Mouse (Mus musculus) right cerebral cortex, postnatal 14 days (tissue): ENCODE measurements at regions not wholly inside any gene's neighbourhood (a gene's known extent, or its start where the extent isn't known, plus 50 kb on each side); places are given as distances from the start of the nearest gene placed in this dataset.
A peak's percentile ranks its signal among the peaks of the same experiment; 100 is the strongest.

ENCODE experiments used
- DNase-seq: peaks from one replicate; pipeline ENCODE4 v3.0.0; 2022

GRCm38 (mm10) chrX:11574354-11574753 is 246.7 kb downstream of the H2al1j start:
- no peak for DNase-seq

GRCm38 (mm10) chrX:11575571-11575970 is 247.9 kb downstream of the H2al1j start:
- DNase-seq = no peak

GRCm38 (mm10) chrX:11576287-11576686 is 248.7 kb downstream of the H2al1j start:
- no peak for DNase-seq

GRCm38 (mm10) chrX:11577294-11577693 is 249.7 kb downstream of the H2al1j start:
- DNase-seq = no peak

GRCm38 (mm10) chrX:11585353-11585752 is 257.7 kb downstream of the H2al1j start:
- DNase-seq = no peak

- no peak for DNase-seq
These were observed 264.0 kb downstream of the H2al1j start for GRCm38 (mm10) chrX:11591391-11592187.

GRCm38 (mm10) chrX:11594542-11594941 is 266.9 kb downstream of the H2al1j start:
- DNase-seq = no peak

- DNase-seq = peak; percentile 11
These were observed 269.9 kb downstream of the H2al1j start for GRCm38 (mm10) chrX:11597548-11597947.

GRCm38 (mm10) chrX:11614237-11614636 is 286.6 kb downstream of the H2al1j start:
- DNase-seq = peak; percentile 40

GRCm38 (mm10) chrX:11621045-11621763 is 293.6 kb downstream of the H2al1j start:
- peak; percentile 35 for DNase-seq

GRCm38 (mm10) chrX:11626274-11626878 is 298.8 kb downstream of the H2al1j start:
- DNase-seq = no peak

- DNase-seq = no peak
These were observed 301.7 kb downstream of the H2al1j start for GRCm38 (mm10) chrX:11629362-11629761.

- no peak for DNase-seq
These were observed 302.3 kb downstream of the H2al1j start for GRCm38 (mm10) chrX:11629906-11630305.

- no peak for DNase-seq
These were observed 303.7 kb downstream of the H2al1j start for GRCm38 (mm10) chrX:11631186-11631913.

- DNase-seq = no peak
These were observed 304.4 kb downstream of the H2al1j start for GRCm38 (mm10) chrX:11632011-11632410.

GRCm38 (mm10) chrX:11633823-11634222 is 306.2 kb downstream of the H2al1j start:
- peak; percentile 18 for DNase-seq

- DNase-seq = no peak
These were observed 316.9 kb downstream of the H2al1j start for GRCm38 (mm10) chrX:11644484-11644883.

GRCm38 (mm10) chrX:11646681-11647526 is 319.3 kb downstream of the H2al1j start:
- DNase-seq = no peak

- no peak for DNase-seq
These were observed 319.9 kb downstream of the H2al1j start for GRCm38 (mm10) chrX:11647527-11647836.

GRCm38 (mm10) chrX:11653336-11653735 is 325.7 kb downstream of the H2al1j start:
- DNase-seq = no peak

- no peak for DNase-seq
These were observed 327.4 kb downstream of the H2al1j start for GRCm38 (mm10) chrX:11654976-11655375.

- no peak for DNase-seq
These were observed 327.8 kb downstream of the H2al1j start for GRCm38 (mm10) chrX:11655466-11655865.
